Mouse (Mus musculus) heart, embryonic 11.5 days (tissue): ENCODE data around the gene Spin2f. TPM values are rescaled to one million over a fixed set of nuclear protein-coding genes. Genes with fewer than 3 reads are reported as not detected.
"Not testable (repeated sequence)": the region's sequence is repeated elsewhere in the genome, so short reads cannot be mapped to it uniquely, and the experiment has no call there.

Source experiments
- ATAC-seq: fragments of 200-750 bp; cut with Nextera tagmentation; replicated peaks from 2 replicates; pipeline ENCODE4 v1.8.0; 2017; ENCODE audit warnings: moderate library complexity; ENCODE audit not compliant: insufficient number of reproducible peaks, low FRiP score, low TSS enrichment
- H3K27ac ChIP-seq: fragments of 300-500 bp; sonication (generic); 2 replicates; pipeline ENCODE4 v1.5.1; 2014; ENCODE audit warnings: mild to moderate bottlenecking, low read depth, low read length
- H3K27me3 ChIP-seq: fragments of 300-500 bp; sonication (generic); 2 replicates; pipeline ENCODE4 v1.6.1; 2014; ENCODE audit warnings: mild to moderate bottlenecking, low read length, mixed read lengths; ENCODE audit not compliant: control insufficient read depth, insufficient read depth
- H3K36me3 ChIP-seq: fragments of 300-500 bp; sonication (generic); 2 replicates; pipeline ENCODE4 v1.6.1; 2014; ENCODE audit warnings: mild to moderate bottlenecking, low read length, moderate library complexity, mixed read lengths; ENCODE audit not compliant: control insufficient read depth, insufficient read depth
- H3K4me1 ChIP-seq: fragments of 300-500 bp; sonication (generic); 2 replicates; pipeline ENCODE4 v1.6.1; 2014; ENCODE audit warnings: low read length; ENCODE audit not compliant: control insufficient read depth, insufficient read depth
- H3K4me2 ChIP-seq: fragments of 300-500 bp; sonication (generic); 2 replicates; pipeline ENCODE4 v1.6.1; 2014; ENCODE audit warnings: mild to moderate bottlenecking, moderate library complexity
- H3K4me3 ChIP-seq: fragments of 300-500 bp; sonication (generic); 2 replicates; pipeline ENCODE4 v1.5.1; 2014; ENCODE audit warnings: low read depth, low read length
- H3K9ac ChIP-seq: fragments of 300-500 bp; sonication (generic); 2 replicates; pipeline ENCODE4 v1.6.1; 2014; ENCODE audit warnings: mild to moderate bottlenecking, low read depth, low read length, moderate library complexity
- H3K9me3 ChIP-seq: fragments of 300-500 bp; sonication (generic); replicated peaks from 2 replicates; pipeline ENCODE4 v1.6.1; 2016; ENCODE audit warnings: low read length; ENCODE audit not compliant: control insufficient read depth
- WGBS: fragments of 180-500 bp; shearing (Covaris S2); extraction: QIAGEN DNeasy Blood & Tissue Kit; methylation state at CpG from one replicate; pipeline ENCODE4 v1.1.7; 2014; ENCODE audit not compliant: insufficient replicate concordance; 5-methylcytosine and 5-hydroxymethylcytosine counted together
- polyA plus RNA-seq: library from polyadenylated mRNA; unstranded; fragments of >200 nt; fragmentation: Nextera tagmentation; extraction: Ambion mirVana; gene quantifications from 2 replicates; pipeline ENCODE4 v1.2.1, GENCODE M21; 2014

Spin2f gene
- not detected in 2 replicates for polyA plus RNA-seq

DNA sequence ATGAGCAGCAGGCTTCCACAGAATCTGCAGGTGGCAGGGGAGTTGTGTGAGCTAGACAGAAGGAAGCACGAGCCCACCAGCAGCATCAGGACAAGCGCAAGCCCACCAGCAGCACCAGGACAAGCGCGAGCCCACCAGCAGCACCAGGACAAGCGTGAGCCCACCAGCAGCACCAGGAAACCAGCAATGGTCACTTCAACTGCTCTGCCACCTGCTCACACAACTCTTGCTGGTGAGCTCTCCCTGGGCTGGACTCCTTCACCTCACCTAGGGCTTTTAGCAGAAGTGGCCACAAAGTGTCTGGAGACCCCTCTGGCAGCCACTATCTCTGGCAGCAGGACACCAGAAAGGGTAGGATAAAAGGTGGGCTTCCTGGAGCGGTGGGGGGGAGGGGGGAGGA, at the start of gene Spin2f:
Gene Spin2f, plus strand, starts transcription at position 301 of the 400 bp plus-strand sequence.
- WGBS: 50% methylated on average over 1 of the region's 6 CpGs

DNA sequence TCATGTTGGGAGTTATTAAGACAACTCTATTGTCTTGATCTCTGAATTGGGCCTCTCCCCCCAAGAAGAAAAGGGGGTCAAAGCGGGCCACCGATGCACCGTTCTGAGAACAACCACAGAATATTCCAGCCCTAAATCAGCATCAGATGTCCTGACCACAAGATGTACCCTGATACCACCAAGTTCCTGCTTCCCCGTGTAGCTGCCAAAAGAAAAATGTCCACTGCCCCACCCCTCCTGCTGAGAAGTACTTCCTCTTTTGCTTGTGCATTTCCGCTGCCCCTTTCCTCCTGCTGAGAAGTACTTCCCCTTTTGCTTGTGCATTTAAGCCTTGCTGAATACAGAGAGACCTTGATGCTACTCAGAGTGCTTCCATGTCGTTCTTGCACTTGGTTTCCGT, 41.6 kb upstream of the Spin2f start:
- H3K4me3 ChIP-seq, H3K4me1 ChIP-seq, H3K9ac ChIP-seq, H3K4me2 ChIP-seq, H3K36me3 ChIP-seq, H3K27ac ChIP-seq, ATAC-seq, H3K27me3 ChIP-seq, H3K9me3 ChIP-seq: not testable (repeated sequence)
- WGBS: 84% methylated on average over 7 of the region's 7 CpGs

More for the DNA sequence above, at the start of gene Spin2f:
- not testable (repeated sequence) for H3K9me3 ChIP-seq, H3K27me3 ChIP-seq, H3K4me2 ChIP-seq, H3K4me1 ChIP-seq, H3K36me3 ChIP-seq, ATAC-seq, H3K27ac ChIP-seq, H3K4me3 ChIP-seq, H3K9ac ChIP-seq

- H3K4me1 ChIP-seq, H3K36me3 ChIP-seq, H3K9ac ChIP-seq, H3K4me2 ChIP-seq, ATAC-seq, H3K4me3 ChIP-seq, H3K27me3 ChIP-seq, H3K27ac ChIP-seq: not testable (repeated sequence)
- peaks cover 12% of the 10 kb centered on the region for H3K9me3 ChIP-seq
- 79% methylated on average over 9 of the region's 9 CpGs for WGBS
Measured at GRCm38 (mm10) chrX:31223536-31223935, 30.2 kb upstream of the Spin2f start.

GRCm38 (mm10) chrX:31235088-31235487, 18.6 kb upstream of the Spin2f start:
- 58% methylated on average over 4 of the region's 4 CpGs for WGBS
- not testable (repeated sequence) for H3K4me1 ChIP-seq, H3K4me3 ChIP-seq, H3K27me3 ChIP-seq, H3K9ac ChIP-seq, H3K36me3 ChIP-seq, H3K27ac ChIP-seq, ATAC-seq, H3K4me2 ChIP-seq
- H3K9me3 ChIP-seq: peaks cover 29% of the 10 kb centered on the region

GRCm38 (mm10) chrX:31241754-31242153, 11.9 kb upstream of the Spin2f start:
- ATAC-seq, H3K4me3 ChIP-seq, H3K36me3 ChIP-seq, H3K4me1 ChIP-seq, H3K4me2 ChIP-seq, H3K27ac ChIP-seq, H3K9me3 ChIP-seq, H3K9ac ChIP-seq, H3K27me3 ChIP-seq: not testable (repeated sequence)
- 65% methylated on average over 3 of the region's 3 CpGs for WGBS

Other genes with a start within 250 kb of the Spin2f start
- gene Btbd35f29, start 136.2 kb upstream of the Spin2f start, polyA plus RNA-seq: not detected in 2 replicates
- gene Btbd35f26, start 82.6 kb downstream of the Spin2f start, polyA plus RNA-seq: not detected in 2 replicates
- gene Btbd35f19, start 130.0 kb downstream of the Spin2f start, polyA plus RNA-seq: not detected in 2 replicates